Mouse (Mus musculus): ENCODE measurements around the gene Gm20518.

- no peak for TF ChIP-seq GATA1 (IDR thresholded peaks at IDR 0.05; ENCODE audit: borderline replicate concordance, low read length)
- TF ChIP-seq CTCF (IDR thresholded peaks at IDR 0.05; ENCODE audit: low read depth, low read length), result no peak
- no peak for TF ChIP-seq POLR2AphosphoS5 (IDR thresholded peaks at IDR 0.05; ENCODE audit: insufficient replicate concordance, low read depth, low read length)
- no peak for TF ChIP-seq TAL1 (conservative IDR thresholded peaks at IDR 0.05; ENCODE audit: low read depth, low read length)
- TF ChIP-seq GATA2 (IDR thresholded peaks at IDR 0.05; ENCODE audit: borderline replicate concordance, low read depth, low read length), result no peak
Observed at GRCm38 (mm10) chr16:17794047-17794446, 97.4 kb downstream of the Gm20518 start.
